Mouse (Mus musculus) myocyte (in vitro differentiated cells): ENCODE data around the gene Ablim2. TPM values are rescaled to one million over a fixed set of nuclear protein-coding genes. Genes with fewer than 3 reads are reported as not detected.

ENCODE experiments used
- H3K27me3 ChIP-seq: one replicate; pipeline ENCODE4 v1.6.1; 2011; ENCODE audit not compliant: control insufficient read depth, insufficient read depth, insufficient read length
- H3K36me3 ChIP-seq: one replicate; pipeline ENCODE4 v1.6.1; 2011; ENCODE audit not compliant: control insufficient read depth, insufficient read depth
- H3K4me2 ChIP-seq: one replicate; pipeline ENCODE4 v1.6.1; 2011; ENCODE audit warnings: low read depth, control low read depth
- H3K4me3 ChIP-seq: one replicate; pipeline ENCODE4 v1.5.1; 2011; ENCODE audit warnings: mild to moderate bottlenecking, control low read depth, moderate library complexity
- H3K79me2 ChIP-seq: one replicate; pipeline ENCODE4 v1.6.1; 2011; ENCODE audit not compliant: control insufficient read depth, insufficient read depth
- H3ac ChIP-seq: one replicate; pipeline ENCODE4 v1.6.1; 2011; ENCODE audit not compliant: control insufficient read depth, insufficient read length
- CEBPB ChIP-seq: IDR thresholded peaks from 2 replicates; pipeline ENCODE4 v1.6.1; 2011; ENCODE audit warnings: mild to moderate bottlenecking, moderate library complexity; ENCODE audit not compliant: poor library complexity, insufficient read depth, severe bottlenecking
- E2F4 ChIP-seq: IDR thresholded peaks from one replicate; pipeline ENCODE4 v1.6.1; 2011; ENCODE audit warnings: mild to moderate bottlenecking, control low read depth, moderate library complexity; ENCODE audit not compliant: insufficient read depth
- MAX ChIP-seq: IDR thresholded peaks from one replicate; pipeline ENCODE4 v1.6.1; 2011; ENCODE audit warnings: low read depth, mild to moderate bottlenecking, control low read depth
- MYOD1 ChIP-seq, 3 experiments: IDR thresholded peaks; one replicate each; pipeline ENCODE4 v1.6.1; 2011; ENCODE audit warnings: control low read depth in 2 of 3, low read depth in 2 of 3, mild to moderate bottlenecking in 2 of 3, moderate library complexity in 1 of 3; ENCODE audit not compliant: insufficient read length in 2 of 3, control insufficient read depth in 1 of 3
- MYOG ChIP-seq, 3 experiments: IDR thresholded peaks; one replicate each; pipeline ENCODE4 v1.6.1; 2011; ENCODE audit warnings: control low read depth in 2 of 3, low read depth in 2 of 3, mild to moderate bottlenecking in 2 of 3; ENCODE audit not compliant: insufficient read length in 2 of 3, control insufficient read depth in 1 of 3, insufficient read depth in 1 of 3
- POLR2A ChIP-seq: IDR thresholded peaks from one replicate; pipeline ENCODE4 v1.6.1; 2011; ENCODE audit warnings: low read depth, mild to moderate bottlenecking, control low read depth, moderate library complexity; ENCODE audit not compliant: insufficient read length
- POLR2AphosphoS2 ChIP-seq: IDR thresholded peaks from one replicate; pipeline ENCODE4 v1.6.1; 2011; ENCODE audit warnings: low read depth, control low read depth; ENCODE audit not compliant: insufficient read length
- REST ChIP-seq: IDR thresholded peaks from one replicate; pipeline ENCODE4 v1.6.1; 2011; ENCODE audit warnings: mild to moderate bottlenecking, control low read depth, moderate library complexity; ENCODE audit not compliant: insufficient read depth, insufficient read length
- SRF ChIP-seq: IDR thresholded peaks from one replicate; pipeline ENCODE4 v1.6.1; 2011; ENCODE audit warnings: low read depth; ENCODE audit not compliant: control insufficient read depth, insufficient read length
- TCF12 ChIP-seq: IDR thresholded peaks from one replicate; pipeline ENCODE4 v1.6.1; 2011; ENCODE audit warnings: mild to moderate bottlenecking, control low read depth; ENCODE audit not compliant: poor library complexity, insufficient read depth, severe bottlenecking
- TCF3 ChIP-seq: IDR thresholded peaks from one replicate; pipeline ENCODE4 v1.6.1; 2011; ENCODE audit warnings: low read depth, control low read depth; ENCODE audit not compliant: insufficient read length
- USF1 ChIP-seq: IDR thresholded peaks from one replicate; pipeline ENCODE4 v1.6.1; 2011; ENCODE audit warnings: low read depth, mild to moderate bottlenecking, control low read depth, moderate library complexity
- polyA plus RNA-seq: library from polyadenylated mRNA; unstranded; fragments of >200 nt; fragmentation: generic; extraction: Trizol; gene quantifications from one replicate; pipeline ENCODE4 v1.2.1, GENCODE M21; 2012; ENCODE audit warnings: missing spikeins

Gene Ablim2
- 11.9 TPM for polyA plus RNA-seq

- TF ChIP-seq MYOG (IDR thresholded peaks at IDR 0.05; ENCODE audit: control insufficient read depth in 1 of 3, insufficient read depth in 1 of 3, insufficient read length in 2 of 3, low read depth in 2 of 3): peak in 1 of 3 experiments; percentile 43
- no peak for TF ChIP-seq USF1
- TF ChIP-seq MYOD1 (IDR thresholded peaks at IDR 0.05; ENCODE audit: control insufficient read depth in 1 of 3, insufficient read length in 2 of 3, low read depth in 2 of 3): peak; percentile 84 to 98 (median 96)
- TF ChIP-seq CEBPB: no peak
- peak; percentile 39 for TF ChIP-seq POLR2A
- TF ChIP-seq REST: no peak
- TF ChIP-seq POLR2AphosphoS2: no peak
- TF ChIP-seq TCF12: peak; percentile 10
- peak within 1 kb of the TSS; percentile 77 for H3K4me2 ChIP-seq
- H3K4me3 ChIP-seq: peak within 1 kb of the TSS; percentile 9
- peaks cover 37% of the 10 kb centered on the region for H3K27me3 ChIP-seq
- no peak within 1 kb of the TSS for H3ac ChIP-seq
- H3K36me3 ChIP-seq: no peaks in the 10 kb centered on the region
- H3K79me2 ChIP-seq: no peaks in the 10 kb centered on the region
Measured at GRCm38 (mm10) chr5:35757639-35758001, at the start of gene Ablim2. TSS of gene Ablim2 (plus strand) at chr5:35757880.

GRCm38 (mm10) chr5:35710481-35710880 is 47.2 kb upstream of the Ablim2 start:
- Histone ChIP-seq H3K4me3 (no peak overlapping the region), H3K36me3 (no peaks in the 10 kb centered on the region), H3K27me3 (no peaks in the 10 kb centered on the region), H3K4me2 (peak overlapping the region; percentile 54), H3K79me2 (no peaks in the 10 kb centered on the region), H3ac (no peak overlapping the region)
- TF ChIP-seq POLR2AphosphoS2 (no peak), USF1 (peak; percentile 6), MYOG (IDR thresholded peaks at IDR 0.05; ENCODE audit: control insufficient read depth in 1 of 3, insufficient read depth in 1 of 3, insufficient read length in 2 of 3, low read depth in 2 of 3) (no peak), CEBPB (no peak)

GRCm38 (mm10) chr5:35710931-35711330 is 46.7 kb upstream of the Ablim2 start:
- H3K4me3 ChIP-seq: no peak overlapping the region
- no peaks in the 10 kb centered on the region for H3K27me3 ChIP-seq
- no peaks in the 10 kb centered on the region for H3K36me3 ChIP-seq
- H3K4me2 ChIP-seq: peak overlapping the region; percentile 54
- no peaks in the 10 kb centered on the region for H3K79me2 ChIP-seq
- H3ac ChIP-seq: no peak overlapping the region
- TF ChIP-seq REST (no peak), POLR2A (no peak), USF1 (no peak), CEBPB (no peak), TCF3 (no peak), MAX (no peak), POLR2AphosphoS2 (no peak), MYOG (IDR thresholded peaks at IDR 0.05; ENCODE audit: control insufficient read depth in 1 of 3, insufficient read depth in 1 of 3, insufficient read length in 2 of 3, low read depth in 2 of 3) (no peak), MYOD1 (IDR thresholded peaks at IDR 0.05; ENCODE audit: control insufficient read depth in 1 of 3, insufficient read length in 2 of 3, low read depth in 2 of 3) (no peak), E2F4 (no peak), TCF12 (no peak), SRF (no peak)

DNA sequence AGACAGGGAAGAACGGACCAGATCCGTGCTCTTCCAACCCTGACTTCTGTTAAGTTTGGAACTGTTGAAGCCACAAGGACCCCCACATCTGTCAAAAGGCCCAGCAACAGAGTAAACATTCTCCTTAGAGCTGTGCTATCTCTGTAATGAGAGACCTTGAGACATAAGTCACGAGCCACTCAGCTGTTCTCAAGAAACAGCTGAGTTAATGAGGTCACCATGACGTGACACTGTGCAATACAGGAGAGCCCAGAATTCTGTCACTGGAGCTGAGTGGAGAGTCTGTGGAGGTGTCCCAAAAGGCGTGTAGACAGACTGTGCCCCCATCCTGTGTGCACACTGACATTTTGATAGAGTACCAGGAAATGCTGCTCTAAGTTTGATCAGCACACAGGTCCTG is 45.2 kb upstream of the Ablim2 start:
- no peaks in the 10 kb centered on the region for H3K27me3 ChIP-seq
- H3K79me2 ChIP-seq: no peaks in the 10 kb centered on the region
- H3K36me3 ChIP-seq: no peaks in the 10 kb centered on the region
- TF ChIP-seq TCF12 (no peak), MYOD1 (IDR thresholded peaks at IDR 0.05; ENCODE audit: control insufficient read depth in 1 of 3, insufficient read length in 2 of 3, low read depth in 2 of 3) (peak in 2 of 3 experiments; percentile 57 to 81), SRF (no peak), E2F4 (no peak), CEBPB (peak; percentile 75; the same call in 1 of the 2 replicates), MYOG (IDR thresholded peaks at IDR 0.05; ENCODE audit: control insufficient read depth in 1 of 3, insufficient read depth in 1 of 3, insufficient read length in 2 of 3, low read depth in 2 of 3) (peak in 2 of 3 experiments; percentile 58 to 59), TCF3 (peak; percentile 56), POLR2A (no peak)
- no peak overlapping the region for H3ac ChIP-seq
- H3K4me2 ChIP-seq: peak overlapping the region; percentile 3
- H3K4me3 ChIP-seq: no peak overlapping the region

- TF ChIP-seq USF1 (peak; percentile 58), MYOD1 (IDR thresholded peaks at IDR 0.05; ENCODE audit: control insufficient read depth in 1 of 3, insufficient read length in 2 of 3, low read depth in 2 of 3) (peak in 1 of 3 experiments; percentile 67), MYOG (IDR thresholded peaks at IDR 0.05; ENCODE audit: control insufficient read depth in 1 of 3, insufficient read depth in 1 of 3, insufficient read length in 2 of 3, low read depth in 2 of 3) (peak in 1 of 3 experiments; percentile 75), MAX (no peak)
- Histone ChIP-seq H3K4me3 (no peak overlapping the region), H3K4me2 (no peak overlapping the region), H3K79me2 (no peaks in the 10 kb centered on the region), H3K27me3 (no peaks in the 10 kb centered on the region), H3ac (no peak overlapping the region), H3K36me3 (no peaks in the 10 kb centered on the region)
Measured at GRCm38 (mm10) chr5:35713649-35714354, 43.9 kb upstream of the Ablim2 start.
